Mouse (Mus musculus) myocyte (in vitro differentiated cells): ENCODE results near the gene Msx3. TPM values are rescaled to one million over a fixed set of nuclear protein-coding genes. Genes with fewer than 3 reads are reported as not detected.

Experiments
- H3K27me3 ChIP-seq: one replicate; pipeline ENCODE4 v1.6.1; 2011; ENCODE audit not compliant: control insufficient read depth, insufficient read depth, insufficient read length
- H3K36me3 ChIP-seq: one replicate; pipeline ENCODE4 v1.6.1; 2011; ENCODE audit not compliant: control insufficient read depth, insufficient read depth
- H3K4me2 ChIP-seq: one replicate; pipeline ENCODE4 v1.6.1; 2011; ENCODE audit warnings: low read depth, control low read depth
- H3K4me3 ChIP-seq: one replicate; pipeline ENCODE4 v1.5.1; 2011; ENCODE audit warnings: mild to moderate bottlenecking, control low read depth, moderate library complexity
- H3K79me2 ChIP-seq: one replicate; pipeline ENCODE4 v1.6.1; 2011; ENCODE audit not compliant: control insufficient read depth, insufficient read depth
- H3ac ChIP-seq: one replicate; pipeline ENCODE4 v1.6.1; 2011; ENCODE audit not compliant: control insufficient read depth, insufficient read length
- CEBPB ChIP-seq: IDR thresholded peaks from 2 replicates; pipeline ENCODE4 v1.6.1; 2011; ENCODE audit warnings: mild to moderate bottlenecking, moderate library complexity; ENCODE audit not compliant: poor library complexity, insufficient read depth, severe bottlenecking
- E2F4 ChIP-seq: IDR thresholded peaks from one replicate; pipeline ENCODE4 v1.6.1; 2011; ENCODE audit warnings: mild to moderate bottlenecking, control low read depth, moderate library complexity; ENCODE audit not compliant: insufficient read depth
- MAX ChIP-seq: IDR thresholded peaks from one replicate; pipeline ENCODE4 v1.6.1; 2011; ENCODE audit warnings: low read depth, mild to moderate bottlenecking, control low read depth
- MYOD1 ChIP-seq, 3 experiments: IDR thresholded peaks; one replicate each; pipeline ENCODE4 v1.6.1; 2011; ENCODE audit warnings: control low read depth in 2 of 3, low read depth in 2 of 3, mild to moderate bottlenecking in 2 of 3, moderate library complexity in 1 of 3; ENCODE audit not compliant: insufficient read length in 2 of 3, control insufficient read depth in 1 of 3
- MYOG ChIP-seq, 3 experiments: IDR thresholded peaks; one replicate each; pipeline ENCODE4 v1.6.1; 2011; ENCODE audit warnings: control low read depth in 2 of 3, low read depth in 2 of 3, mild to moderate bottlenecking in 2 of 3; ENCODE audit not compliant: insufficient read length in 2 of 3, control insufficient read depth in 1 of 3, insufficient read depth in 1 of 3
- POLR2A ChIP-seq: IDR thresholded peaks from one replicate; pipeline ENCODE4 v1.6.1; 2011; ENCODE audit warnings: low read depth, mild to moderate bottlenecking, control low read depth, moderate library complexity; ENCODE audit not compliant: insufficient read length
- POLR2AphosphoS2 ChIP-seq: IDR thresholded peaks from one replicate; pipeline ENCODE4 v1.6.1; 2011; ENCODE audit warnings: low read depth, control low read depth; ENCODE audit not compliant: insufficient read length
- REST ChIP-seq: IDR thresholded peaks from one replicate; pipeline ENCODE4 v1.6.1; 2011; ENCODE audit warnings: mild to moderate bottlenecking, control low read depth, moderate library complexity; ENCODE audit not compliant: insufficient read depth, insufficient read length
- SRF ChIP-seq: IDR thresholded peaks from one replicate; pipeline ENCODE4 v1.6.1; 2011; ENCODE audit warnings: low read depth; ENCODE audit not compliant: control insufficient read depth, insufficient read length
- TCF12 ChIP-seq: IDR thresholded peaks from one replicate; pipeline ENCODE4 v1.6.1; 2011; ENCODE audit warnings: mild to moderate bottlenecking, control low read depth; ENCODE audit not compliant: poor library complexity, insufficient read depth, severe bottlenecking
- TCF3 ChIP-seq: IDR thresholded peaks from one replicate; pipeline ENCODE4 v1.6.1; 2011; ENCODE audit warnings: low read depth, control low read depth; ENCODE audit not compliant: insufficient read length
- USF1 ChIP-seq: IDR thresholded peaks from one replicate; pipeline ENCODE4 v1.6.1; 2011; ENCODE audit warnings: low read depth, mild to moderate bottlenecking, control low read depth, moderate library complexity
- polyA plus RNA-seq: library from polyadenylated mRNA; unstranded; fragments of >200 nt; fragmentation: generic; extraction: Trizol; gene quantifications from one replicate; pipeline ENCODE4 v1.2.1, GENCODE M21; 2012; ENCODE audit warnings: missing spikeins

The Msx3 gene
- polyA plus RNA-seq, 1 experiment, result 0.05 TPM

DNA sequence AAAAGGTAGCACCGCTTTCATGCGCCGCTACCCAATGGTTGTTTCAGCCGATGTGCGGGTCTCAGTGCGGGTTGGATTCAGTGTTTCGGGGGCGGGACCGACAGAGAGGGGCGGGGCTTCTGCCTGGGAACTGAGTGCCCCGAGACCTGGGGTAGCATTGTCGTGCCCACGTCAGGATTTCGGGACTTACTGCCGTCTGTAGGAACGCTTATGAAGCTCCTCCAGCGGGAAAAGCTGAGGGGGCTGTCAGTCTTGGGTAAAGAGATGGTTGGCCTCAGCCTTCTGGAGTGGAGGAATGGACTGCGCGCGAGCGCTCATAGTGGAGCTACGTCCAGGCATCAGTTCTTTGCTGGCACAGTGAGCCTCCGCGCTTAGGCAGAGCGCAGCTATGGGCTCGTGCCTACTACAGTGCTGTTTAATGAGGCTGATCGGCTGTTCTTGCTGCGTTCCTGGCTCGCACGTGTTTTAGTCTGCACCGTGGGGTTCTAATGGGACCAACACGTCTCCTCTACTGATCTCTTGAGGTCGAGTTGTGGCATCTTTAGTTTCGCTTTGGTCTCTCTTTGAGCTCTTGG, 313 bp upstream of the Msx3 start:
- no peaks in the 10 kb centered on the region for H3K36me3 ChIP-seq
- H3K4me2 ChIP-seq, result peak overlapping the region; percentile 77
- peaks cover 41% of the 10 kb centered on the region for H3K27me3 ChIP-seq
- H3K4me3 ChIP-seq, result peak overlapping the region; percentile 17
- no peak overlapping the region for H3ac ChIP-seq
- H3K79me2 ChIP-seq, result no peaks in the 10 kb centered on the region
- no peak for TF ChIP-seq MYOG (IDR thresholded peaks at IDR 0.05; ENCODE audit: control insufficient read depth in 1 of 3, insufficient read depth in 1 of 3, insufficient read length in 2 of 3, low read depth in 2 of 3)
- no peak for TF ChIP-seq REST
- TF ChIP-seq E2F4, result no peak
- no peak for TF ChIP-seq MYOD1 (IDR thresholded peaks at IDR 0.05; ENCODE audit: control insufficient read depth in 1 of 3, insufficient read length in 2 of 3, low read depth in 2 of 3)
- no peak for TF ChIP-seq TCF12
- no peak for TF ChIP-seq SRF
- no peak for TF ChIP-seq POLR2A
- TF ChIP-seq TCF3, result no peak
- TF ChIP-seq USF1, result no peak
- no peak for TF ChIP-seq CEBPB
- TF ChIP-seq POLR2AphosphoS2, result no peak
- no peak for TF ChIP-seq MAX

DNA sequence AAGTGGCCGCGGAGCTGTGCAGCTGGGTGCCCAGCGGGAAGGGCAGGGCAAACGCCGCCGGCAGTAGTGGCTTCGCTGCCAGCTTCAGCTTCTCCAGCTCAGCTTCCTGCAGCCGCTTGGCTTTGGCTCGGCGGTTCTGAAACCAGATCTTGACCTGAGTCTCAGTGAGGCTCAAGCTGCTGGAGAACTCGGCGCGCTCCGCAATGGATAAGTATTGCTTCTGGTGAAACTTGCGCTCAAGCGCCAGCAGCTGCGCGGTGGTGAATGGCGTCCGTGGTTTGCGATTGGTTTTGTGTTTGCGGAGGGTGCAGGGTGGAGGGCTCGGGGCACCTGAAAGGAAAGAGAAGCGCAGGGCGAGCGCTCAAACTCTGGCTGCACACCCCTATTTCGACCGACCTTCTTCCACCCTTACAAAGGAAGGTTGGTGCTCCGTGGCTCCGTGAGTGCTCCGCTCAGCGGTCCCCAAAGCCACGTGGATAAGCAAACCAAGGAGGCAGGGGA, 1.0 kb downstream of the Msx3 start:
- no peaks in the 10 kb centered on the region for H3K36me3 ChIP-seq
- no peak overlapping the region for H3ac ChIP-seq
- TF ChIP-seq MAX (no peak), TCF12 (no peak), USF1 (no peak), REST (no peak), POLR2AphosphoS2 (no peak), POLR2A (no peak), CEBPB (no peak), TCF3 (no peak)

DNA sequence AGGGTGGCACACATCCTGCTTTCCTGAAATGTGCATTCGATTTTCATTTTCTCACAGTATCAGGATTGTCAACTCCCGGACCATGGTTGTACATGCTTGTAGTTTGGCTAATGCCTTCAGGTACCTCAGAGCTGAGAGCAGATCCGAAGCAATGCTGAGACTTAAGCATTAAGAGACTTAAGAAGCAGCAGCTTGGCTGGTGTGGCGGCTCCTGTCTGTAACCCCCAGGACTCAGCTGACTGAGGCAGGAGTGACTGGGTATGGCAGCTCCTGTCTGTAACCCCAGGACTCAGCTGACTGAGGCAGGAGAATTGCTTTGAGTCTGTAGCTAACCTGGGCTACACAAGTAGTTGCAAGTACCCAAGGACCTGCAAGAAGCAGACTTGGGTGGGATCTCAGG, 3.3 kb downstream of the Msx3 start:
- H3K36me3 ChIP-seq, result no peaks in the 10 kb centered on the region
- no peak overlapping the region for H3ac ChIP-seq
- H3K4me3 ChIP-seq, result no peak overlapping the region
- H3K4me2 ChIP-seq, result no peak overlapping the region
- peaks cover 41% of the 10 kb centered on the region for H3K27me3 ChIP-seq
- no peak for TF ChIP-seq CEBPB
- TF ChIP-seq USF1, result no peak
- no peak for TF ChIP-seq POLR2AphosphoS2
- TF ChIP-seq MYOD1 (IDR thresholded peaks at IDR 0.05; ENCODE audit: control insufficient read depth in 1 of 3, insufficient read length in 2 of 3, low read depth in 2 of 3), result no peak
- no peak for TF ChIP-seq SRF
- TF ChIP-seq REST, result no peak
- no peak for TF ChIP-seq MYOG (IDR thresholded peaks at IDR 0.05; ENCODE audit: control insufficient read depth in 1 of 3, insufficient read depth in 1 of 3, insufficient read length in 2 of 3, low read depth in 2 of 3)
- no peak for TF ChIP-seq POLR2A
- no peak for TF ChIP-seq MAX
- no peak for TF ChIP-seq E2F4
- TF ChIP-seq TCF12, result no peak
- TF ChIP-seq TCF3, result no peak
- no peaks in the 10 kb centered on the region for H3K79me2 ChIP-seq

More for the DNA sequence above, 1.0 kb downstream of the Msx3 start:
- Histone ChIP-seq H3K4me2 (peak overlapping the region; percentile 77), H3K4me3 (no peak overlapping the region), H3K27me3 (peaks cover 41% of the 10 kb centered on the region), H3K79me2 (no peaks in the 10 kb centered on the region)

DNA sequence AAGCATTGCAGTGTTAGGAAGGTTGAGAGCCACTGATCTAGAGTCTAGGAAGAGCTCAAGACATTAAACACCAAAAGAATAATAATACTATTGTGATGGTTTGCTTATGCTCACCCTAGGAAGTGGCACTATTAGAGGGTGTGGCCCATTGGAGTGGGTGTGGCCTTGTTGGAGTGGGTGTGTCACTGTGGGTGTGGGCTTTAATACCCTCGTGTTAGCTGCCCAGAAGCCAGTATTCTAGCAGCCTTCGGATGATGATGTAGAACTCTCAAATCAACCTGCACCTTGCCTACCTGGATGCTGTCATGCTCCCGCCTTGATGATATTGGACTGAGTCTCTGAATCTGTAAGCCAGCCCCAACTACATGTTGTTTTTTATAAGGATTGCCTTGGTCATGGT, 6.2 kb downstream of the Msx3 start:
- H3K36me3 ChIP-seq, result no peaks in the 10 kb centered on the region
- no peak for TF ChIP-seq USF1
- TF ChIP-seq E2F4, result no peak
- TF ChIP-seq MYOG (IDR thresholded peaks at IDR 0.05; ENCODE audit: control insufficient read depth in 1 of 3, insufficient read depth in 1 of 3, insufficient read length in 2 of 3, low read depth in 2 of 3), result no peak
- TF ChIP-seq MAX, result no peak
- TF ChIP-seq SRF, result no peak
- TF ChIP-seq CEBPB, result no peak
- no peak for TF ChIP-seq TCF3
- TF ChIP-seq TCF12, result no peak
- TF ChIP-seq POLR2AphosphoS2, result no peak
- no peak for TF ChIP-seq MYOD1 (IDR thresholded peaks at IDR 0.05; ENCODE audit: control insufficient read depth in 1 of 3, insufficient read length in 2 of 3, low read depth in 2 of 3)
- TF ChIP-seq REST, result no peak
- TF ChIP-seq POLR2A, result no peak
- no peaks in the 10 kb centered on the region for H3K79me2 ChIP-seq
- H3ac ChIP-seq, result no peak overlapping the region
- peaks cover 24% of the 10 kb centered on the region for H3K27me3 ChIP-seq
- no peak overlapping the region for H3K4me3 ChIP-seq
- no peak overlapping the region for H3K4me2 ChIP-seq

DNA sequence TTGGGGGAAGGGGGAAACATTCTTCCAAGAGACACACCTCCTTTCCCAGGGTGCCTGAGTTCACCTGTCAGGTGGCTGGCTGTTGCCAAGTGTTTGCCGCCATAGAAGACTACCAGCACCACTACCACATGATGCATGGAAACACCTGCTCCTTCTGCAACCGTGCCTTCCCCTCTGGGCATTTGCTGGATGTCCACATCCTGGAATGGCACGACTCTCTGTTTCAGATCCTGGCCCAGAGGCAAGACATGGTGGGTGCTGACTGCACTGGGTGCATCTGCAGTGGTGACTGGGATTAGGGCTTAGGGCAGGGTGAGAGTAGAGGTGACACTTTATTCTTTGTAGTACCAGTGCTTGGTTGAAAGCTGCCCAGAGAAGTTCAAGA, 11.7 kb downstream of the Msx3 start:
- no peak for TF ChIP-seq SRF
- no peak for TF ChIP-seq POLR2AphosphoS2
- TF ChIP-seq MYOG (IDR thresholded peaks at IDR 0.05; ENCODE audit: control insufficient read depth in 1 of 3, insufficient read depth in 1 of 3, insufficient read length in 2 of 3, low read depth in 2 of 3), result no peak
- TF ChIP-seq USF1, result no peak
- no peak for TF ChIP-seq MYOD1 (IDR thresholded peaks at IDR 0.05; ENCODE audit: control insufficient read depth in 1 of 3, insufficient read length in 2 of 3, low read depth in 2 of 3)
- H3K36me3 ChIP-seq, result no peaks in the 10 kb centered on the region
- H3K4me2 ChIP-seq, result peak overlapping the region; percentile 75
- no peaks in the 10 kb centered on the region for H3K27me3 ChIP-seq
- no peak overlapping the region for H3ac ChIP-seq
- H3K4me3 ChIP-seq, result peak overlapping the region; percentile 62
- peaks cover 11% of the 10 kb centered on the region for H3K79me2 ChIP-seq
